Mouse (Mus musculus) retina, postnatal 1 day (tissue): ENCODE measurements at regions not wholly inside any gene's neighbourhood (a gene's known extent, or its start where the extent isn't known, plus 50 kb on each side); places are given as distances from the start of the nearest gene placed in this dataset.
"Not testable (repeated sequence)": the region's sequence is repeated elsewhere in the genome, so short reads cannot be mapped to it uniquely, and the experiment has no call there.

Experiments
- DNase-seq: peaks from one replicate; pipeline ENCODE4 v3.0.0-alpha.2; 2012

DNA sequence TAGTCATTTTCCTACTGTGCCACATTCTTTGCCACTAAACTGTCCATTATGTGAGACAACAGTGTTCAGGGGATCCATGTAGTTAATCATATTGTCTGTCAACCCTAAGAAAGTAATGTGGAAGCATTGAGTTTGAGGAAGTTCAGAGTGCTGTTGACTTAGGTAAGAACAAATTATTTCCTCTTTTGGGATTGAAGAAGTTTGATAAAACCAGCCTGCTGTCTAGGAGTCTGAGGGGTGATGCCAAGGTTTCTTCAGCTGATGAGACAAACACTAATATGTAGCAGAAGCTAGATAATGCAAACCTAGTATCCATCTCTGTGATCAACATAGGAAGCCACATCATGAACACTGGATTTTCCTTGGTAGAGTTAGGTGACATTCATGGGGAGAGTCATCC lies 127.0 kb upstream of the Kiz start:
- no peak for DNase-seq

DNA sequence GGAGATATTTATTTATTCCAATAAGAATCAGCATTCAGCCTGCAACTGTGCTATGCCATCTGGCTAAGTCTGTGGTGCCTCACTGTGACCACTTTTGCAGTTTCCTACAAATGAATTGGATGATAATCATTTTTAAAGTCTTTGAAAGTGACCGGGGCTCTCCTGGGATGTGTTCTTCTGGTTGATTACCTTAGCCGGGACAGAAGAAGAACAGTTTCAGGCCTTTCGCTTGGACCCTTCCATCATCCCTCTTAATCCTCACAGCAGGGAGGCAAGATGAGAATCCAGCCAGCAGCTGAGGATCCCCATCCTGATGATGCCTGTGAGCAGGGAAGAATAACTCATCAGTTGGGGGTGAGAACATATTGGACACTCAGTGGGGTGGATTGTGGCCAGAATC lies 124.6 kb upstream of the Kiz start:
- DNase-seq, result peak; percentile 58

DNA sequence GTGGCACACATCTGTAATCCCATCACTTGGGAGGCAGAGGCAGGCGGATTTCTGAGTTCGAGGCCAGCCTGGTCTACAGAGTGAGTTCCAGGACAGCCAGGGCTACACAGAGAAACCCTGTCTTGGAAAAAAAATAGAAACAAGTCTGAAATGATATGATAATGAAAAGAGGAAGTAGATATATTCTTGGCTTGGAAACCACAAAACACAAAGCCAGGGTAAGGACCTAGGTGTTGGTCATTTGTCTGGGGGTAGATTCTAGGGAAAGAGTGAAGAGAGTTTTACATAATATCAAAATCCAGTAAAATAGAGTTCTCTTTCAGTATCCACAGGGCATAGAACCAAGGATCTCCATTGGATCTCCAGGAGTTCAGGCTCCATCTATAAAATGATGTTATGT lies 122.8 kb upstream of the Kiz start:
- not testable (repeated sequence) for DNase-seq

- peak; percentile 55 for DNase-seq
Measured at GRCm38 (mm10) chr2:146744396-146744795, 111.3 kb upstream of the Kiz start.

DNA sequence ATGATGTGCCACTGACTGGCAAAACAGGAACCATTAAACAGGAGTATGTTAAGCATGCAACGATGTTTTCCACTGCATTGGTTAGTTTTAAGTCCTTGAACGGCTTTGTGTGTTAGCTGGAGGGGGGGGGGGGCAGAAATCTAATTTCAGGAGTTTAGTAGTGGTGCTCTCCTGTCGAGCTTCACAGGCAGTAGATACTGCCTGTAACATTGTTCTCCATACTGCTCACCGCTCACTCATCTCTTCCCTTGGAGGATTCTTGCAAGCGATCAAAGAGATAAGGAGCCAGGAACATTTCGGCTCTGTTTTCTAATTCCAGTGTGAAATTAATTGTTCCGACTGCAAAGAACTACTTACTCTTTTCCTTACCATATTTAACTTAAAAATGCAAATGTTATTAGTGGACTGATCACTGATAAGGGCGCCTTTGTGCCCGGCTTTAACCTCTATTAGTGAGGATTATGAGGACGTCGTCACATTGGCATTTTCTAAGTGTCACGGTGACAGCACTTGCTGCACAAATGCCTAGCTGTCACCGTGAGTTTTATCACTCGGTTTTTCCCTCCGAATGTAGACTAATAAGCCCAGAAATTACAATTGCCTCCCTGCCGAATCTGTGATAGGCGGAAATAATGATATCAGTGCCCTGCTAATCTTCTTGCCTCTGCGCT lies 110.5 kb upstream of the Kiz start:
- DNase-seq, result no peak

DNA sequence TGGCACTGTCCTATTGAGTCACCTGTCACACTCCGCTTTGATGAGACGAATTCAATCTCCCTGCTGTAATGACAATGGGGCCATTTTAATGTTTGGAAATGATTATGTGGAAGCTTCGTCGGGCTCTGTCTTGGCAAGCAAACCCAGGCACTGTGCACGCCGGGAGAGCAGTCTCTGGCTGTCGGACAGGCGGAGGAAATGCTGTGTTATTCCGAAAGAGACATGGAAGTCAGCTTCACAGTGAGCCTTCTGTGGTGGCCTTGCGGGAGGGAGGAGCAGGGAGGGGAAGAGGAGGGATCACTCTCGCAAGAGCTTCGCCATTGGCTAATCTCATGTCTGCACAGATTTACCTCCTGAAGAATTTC lies 110.0 kb upstream of the Kiz start:
- peak; percentile 79 for DNase-seq

DNA sequence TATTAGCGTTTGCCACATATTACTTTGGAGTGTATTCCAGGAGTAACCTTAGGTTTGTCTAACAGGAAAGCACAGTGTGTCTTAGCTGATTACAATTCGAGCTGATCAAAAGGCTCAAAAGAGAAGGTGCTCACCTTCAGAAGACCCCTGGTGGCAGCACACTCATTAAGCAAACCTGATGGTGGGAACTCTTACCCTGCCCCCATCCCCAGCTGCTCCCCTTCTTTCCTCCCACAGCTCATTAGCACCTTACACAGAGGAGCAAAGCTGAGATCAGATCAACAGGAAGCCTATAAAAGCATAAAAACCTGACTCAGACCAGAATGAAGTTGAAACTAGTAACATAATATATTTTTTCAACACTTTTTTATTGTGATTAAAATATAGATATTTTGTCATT lies 101.7 kb upstream of the Kiz start:
- no peak for DNase-seq

DNA sequence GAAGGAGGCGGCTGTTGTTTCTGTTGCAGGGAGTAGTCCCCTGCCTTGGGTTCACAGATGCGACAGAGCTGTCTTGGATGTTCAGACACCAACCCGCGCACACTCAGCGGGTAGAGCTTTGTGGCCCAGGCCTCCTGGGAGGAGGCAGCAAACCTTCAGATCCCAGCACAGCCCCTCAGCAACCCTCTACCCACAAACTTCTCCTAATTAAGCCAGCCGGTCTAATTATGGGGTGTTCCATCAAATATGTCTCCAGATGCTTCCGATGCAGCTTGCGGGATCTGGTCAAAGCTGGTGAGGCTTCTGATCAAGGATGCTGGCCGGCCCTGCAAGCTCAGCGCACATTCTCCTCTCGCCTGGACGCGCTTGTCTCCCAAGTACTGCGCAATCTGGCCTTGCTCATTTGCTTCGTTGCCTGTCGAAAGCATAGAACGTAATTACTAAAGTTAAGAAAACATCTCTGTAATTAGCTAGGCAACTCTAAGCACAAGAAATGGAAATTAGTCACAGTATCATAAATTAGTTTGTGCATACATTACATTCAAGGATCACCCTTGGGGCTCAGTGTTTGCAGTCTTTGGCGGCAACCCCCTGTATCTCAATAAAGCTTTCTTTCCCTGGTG lies 92.0 kb upstream of the Kiz start:
- DNase-seq, result peak; percentile 40

DNA sequence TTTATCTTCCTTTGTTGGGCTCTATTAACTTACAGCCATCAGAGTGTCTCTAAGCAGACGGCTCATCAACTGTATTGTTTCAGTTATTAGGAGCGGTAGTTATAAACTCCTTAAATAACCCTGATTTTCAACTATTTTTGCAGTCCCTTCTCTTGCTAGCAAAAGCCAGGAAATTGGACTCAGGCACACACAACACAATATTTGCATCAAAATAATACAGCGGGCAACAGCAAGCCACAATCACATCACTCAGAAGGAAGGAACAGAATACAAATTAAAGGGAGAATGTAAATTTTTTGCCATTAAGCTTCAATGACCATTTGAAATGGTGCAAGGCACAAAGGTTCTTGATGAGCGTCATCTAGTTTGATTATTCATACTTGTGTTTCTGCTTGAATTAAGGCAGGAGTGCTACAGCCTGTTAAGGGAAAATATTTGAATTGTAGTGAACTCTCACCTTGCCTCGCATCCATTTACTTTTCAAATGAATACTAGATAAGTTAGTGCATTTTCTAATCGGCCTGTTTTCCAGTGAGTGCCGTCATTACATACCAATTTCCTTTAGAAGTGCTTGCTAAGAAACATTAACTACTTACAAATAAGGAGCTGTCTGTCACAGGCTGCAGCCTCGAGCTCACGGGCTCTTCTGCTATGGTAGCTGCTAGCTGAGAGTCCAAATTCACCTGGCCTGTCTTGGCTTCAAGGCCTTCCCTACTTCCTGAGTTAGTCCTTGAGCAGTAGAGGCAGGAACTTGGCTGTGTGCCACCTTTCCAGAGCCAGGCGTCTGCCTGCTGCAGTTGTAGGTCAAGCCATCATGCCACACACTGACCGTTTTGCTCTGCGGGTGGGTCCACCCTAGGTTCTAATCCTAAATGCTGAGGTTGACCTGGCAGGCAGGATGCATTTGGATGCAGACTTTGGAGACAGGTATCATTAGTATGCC lies 91.1 kb upstream of the Kiz start:
- peak; percentile 19 for DNase-seq

GRCm38 (mm10) chr2:146774876-146775275 lies 80.8 kb upstream of the Kiz start:
- peak; percentile 84 for DNase-seq

DNA sequence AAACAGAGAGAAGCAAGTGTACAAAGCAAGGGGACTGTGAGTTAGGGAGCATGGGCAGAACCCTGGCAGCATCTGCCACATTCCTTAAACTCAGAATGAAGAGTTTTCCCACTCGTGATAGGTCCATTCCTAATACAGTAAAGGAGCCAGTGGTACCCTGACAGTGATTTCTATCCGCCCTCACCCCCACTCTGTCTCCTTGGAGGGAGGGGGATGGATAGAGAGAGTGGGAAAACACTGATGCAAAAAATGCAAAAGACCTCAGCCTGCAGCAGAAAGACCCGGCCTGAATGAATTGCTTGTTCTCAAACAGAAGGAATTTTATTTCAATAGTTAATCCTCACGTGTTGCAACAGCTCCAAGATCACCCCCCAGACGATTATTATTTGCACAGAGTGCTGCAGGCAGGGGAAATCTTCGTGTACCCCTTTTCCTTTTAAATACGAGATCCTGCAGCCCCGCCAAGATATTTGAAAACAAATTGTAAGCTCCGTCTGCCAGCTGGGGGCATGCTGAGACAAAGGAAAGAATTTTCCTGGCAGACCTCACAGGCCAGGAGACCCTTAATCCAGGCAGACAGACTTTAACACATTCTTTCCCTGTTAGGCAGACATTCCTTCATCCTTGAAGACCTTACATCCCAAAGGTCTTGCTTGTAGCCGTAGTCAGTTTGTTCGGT lies 68.4 kb upstream of the Kiz start:
- peak; percentile 67 for DNase-seq

DNA sequence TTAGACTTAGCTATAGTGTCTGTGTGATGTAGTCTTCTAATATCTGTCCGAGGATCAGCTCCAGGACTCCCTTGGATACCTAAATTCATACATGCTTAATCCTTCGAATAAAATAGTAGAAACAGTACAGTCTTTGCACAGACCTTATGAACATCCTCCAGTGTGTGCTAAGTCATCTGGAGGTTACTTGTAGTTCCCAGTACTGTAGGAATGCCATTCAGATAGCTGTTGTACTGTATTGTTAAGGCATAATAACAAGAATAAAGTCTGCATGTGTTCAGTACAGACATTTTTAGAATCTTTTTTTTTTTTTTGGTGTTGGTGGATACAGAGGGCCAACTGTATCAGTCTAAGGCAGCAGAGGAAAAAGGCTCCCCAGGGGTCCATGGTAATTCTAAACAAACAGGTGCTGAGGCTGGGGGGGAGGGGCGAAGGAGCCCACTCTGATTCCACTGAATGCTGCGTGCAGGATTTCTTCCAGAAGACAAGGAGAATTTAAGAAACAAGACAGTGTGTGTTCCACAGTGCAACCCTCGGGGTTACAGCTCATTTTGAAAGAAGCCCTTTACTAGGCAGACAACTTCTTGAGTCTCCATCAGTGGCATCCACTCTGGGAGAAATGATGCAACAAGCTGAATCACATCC lies 67.7 kb upstream of the Kiz start:
- DNase-seq, result no peak

GRCm38 (mm10) chr2:146792844-146793420 lies 62.7 kb upstream of the Kiz start:
- no peak for DNase-seq

GRCm38 (mm10) chr2:146802973-146803372 lies 52.7 kb upstream of the Kiz start:
- DNase-seq, result no peak
